Mouse (Mus musculus) heart, embryonic 10.5 days (tissue): Measurements from ENCODE around the gene Ccdc107. TPM values are rescaled to one million over a fixed set of nuclear protein-coding genes. Genes with fewer than 3 reads are reported as not detected.

Experiments used
- DNase-seq: peaks from one replicate; pipeline ENCODE4 v3.0.0-alpha.2; 2017; ENCODE audit warnings: low spot score
- H3K27ac ChIP-seq: fragments of 300-500 bp; sonication (generic); 2 replicates; pipeline ENCODE4 v1.5.1; 2016; ENCODE audit warnings: mild to moderate bottlenecking
- H3K27me3 ChIP-seq: fragments of 300-500 bp; sonication (generic); 2 replicates; pipeline ENCODE4 v1.6.1; 2016; ENCODE audit warnings: mild to moderate bottlenecking; ENCODE audit not compliant: poor library complexity, insufficient read depth, severe bottlenecking
- H3K36me3 ChIP-seq: fragments of 300-500 bp; sonication (generic); 2 replicates; pipeline ENCODE4 v1.6.1; 2016; ENCODE audit warnings: mild to moderate bottlenecking, moderate library complexity
- H3K4me1 ChIP-seq: fragments of 300-500 bp; sonication (generic); 2 replicates; pipeline ENCODE4 v1.6.1; 2016; ENCODE audit warnings: mild to moderate bottlenecking
- H3K4me3 ChIP-seq: fragments of 300-500 bp; sonication (generic); 2 replicates; pipeline ENCODE4 v1.5.1; 2016; ENCODE audit warnings: mild to moderate bottlenecking, moderate library complexity
- H3K9me3 ChIP-seq: fragments of 300-500 bp; sonication (generic); 2 replicates; pipeline ENCODE4 v1.6.1; 2016; ENCODE audit warnings: mild to moderate bottlenecking, moderate library complexity
- WGBS: fragments of 180-500 bp; shearing (Covaris S2); methylation state at CpG from one replicate; pipeline ENCODE4 v1.1.7; 2016; 5-methylcytosine and 5-hydroxymethylcytosine counted together
- polyA plus RNA-seq: library from polyadenylated mRNA; unstranded; fragments of >200 nt; fragmentation: Nextera tagmentation; extraction: Ambion mirVana; gene quantifications from 2 replicates; pipeline ENCODE4 v1.2.1, GENCODE M21; 2016

Gene Ccdc107
- 67.2 and 71.7 TPM in 2 replicates for polyA plus RNA-seq

GRCm38 (mm10) chr4:43492821-43493185, at the start of gene Ccdc107:
Gene Ccdc107 (plus strand): TSS chr4:43492900.
- Histone ChIP-seq H3K27me3 (no peaks in the 10 kb centered on the region), H3K4me1 (peaks cover 38% of the 10 kb centered on the region), H3K27ac (peak within 1 kb of the TSS; percentile 93), H3K36me3 (peaks cover 24% of the 10 kb centered on the region), H3K4me3 (peak within 1 kb of the TSS; percentile 84), H3K9me3 (no peaks in the 10 kb centered on the region)
- WGBS = under 1% methylated on average over 25 of the region's 25 CpGs
- DNase-seq = peak; percentile 98

- H3K36me3 ChIP-seq = peaks cover 38% of the 10 kb centered on the region
- peak overlapping the region; percentile 96 for H3K4me3 ChIP-seq
- H3K4me1 ChIP-seq = peaks cover 12% of the 10 kb centered on the region
- H3K27ac ChIP-seq = peak overlapping the region; percentile 96
- DNase-seq = no peak
- no peaks in the 10 kb centered on the region for H3K9me3 ChIP-seq
- WGBS = under 1% methylated on average over 28 of the region's 28 CpGs
- no peaks in the 10 kb centered on the region for H3K27me3 ChIP-seq
Measured at GRCm38 (mm10) chr4:43443511-43443910, 49.2 kb upstream of the Ccdc107 start.

GRCm38 (mm10) chr4:43447251-43447650, 45.4 kb upstream of the Ccdc107 start:
- Histone ChIP-seq H3K4me1 (peaks cover 14% of the 10 kb centered on the region), H3K9me3 (no peaks in the 10 kb centered on the region), H3K4me3 (no peak overlapping the region), H3K27ac (no peak overlapping the region), H3K36me3 (peaks cover 38% of the 10 kb centered on the region), H3K27me3 (peaks cover 14% of the 10 kb centered on the region)
- no peak for DNase-seq
- 90% methylated on average over 13 of the region's 13 CpGs for WGBS

GRCm38 (mm10) chr4:43448554-43448953, 44.1 kb upstream of the Ccdc107 start:
- no peak overlapping the region for H3K4me3 ChIP-seq
- H3K27ac ChIP-seq = no peak overlapping the region
- no peaks in the 10 kb centered on the region for H3K9me3 ChIP-seq
- H3K4me1 ChIP-seq = peaks cover 26% of the 10 kb centered on the region
- DNase-seq = no peak
- peaks cover 27% of the 10 kb centered on the region for H3K27me3 ChIP-seq
- peaks cover 38% of the 10 kb centered on the region for H3K36me3 ChIP-seq
- WGBS = 84% methylated on average over 3 of the region's 3 CpGs

- peak overlapping the region; percentile 4; the same call in 1 of the 2 replicates for H3K4me3 ChIP-seq
- peaks cover 12% of the 10 kb centered on the region for H3K36me3 ChIP-seq
- no peaks in the 10 kb centered on the region for H3K9me3 ChIP-seq
- 43% methylated on average over 11 of the region's 11 CpGs for WGBS
- DNase-seq = no peak
- peaks cover 31% of the 10 kb centered on the region for H3K4me1 ChIP-seq
- H3K27ac ChIP-seq = no peak overlapping the region
- peaks cover 58% of the 10 kb centered on the region for H3K27me3 ChIP-seq
Measured at GRCm38 (mm10) chr4:43452315-43452714, 40.4 kb upstream of the Ccdc107 start.

- DNase-seq = no peak
- 0 out of 2 replicates have a peak, but pooled peaks cover under 1% of the 10 kb centered on the region for H3K36me3 ChIP-seq
- no peaks in the 10 kb centered on the region for H3K9me3 ChIP-seq
- under 1% methylated on average over 18 of the region's 18 CpGs for WGBS
- H3K4me3 ChIP-seq = peak overlapping the region; percentile 56
- no peak overlapping the region; the same call in 1 of the 2 replicates for H3K27ac ChIP-seq
- H3K27me3 ChIP-seq = peaks cover 61% of the 10 kb centered on the region
- H3K4me1 ChIP-seq = peaks cover 31% of the 10 kb centered on the region
Measured at GRCm38 (mm10) chr4:43453413-43453812, 39.3 kb upstream of the Ccdc107 start.

- H3K4me1 ChIP-seq = peaks cover 31% of the 10 kb centered on the region
- peaks cover 61% of the 10 kb centered on the region for H3K27me3 ChIP-seq
- no peak within 1 kb of the TSS; the same call in 1 of the 2 replicates for H3K27ac ChIP-seq
- peak within 1 kb of the TSS; percentile 56 for H3K4me3 ChIP-seq
- WGBS = 26% methylated on average over 20 of the region's 20 CpGs
- H3K9me3 ChIP-seq = no peaks in the 10 kb centered on the region
- H3K36me3 ChIP-seq = no peaks in the 10 kb centered on the region
- no peak for DNase-seq
Measured at GRCm38 (mm10) chr4:43454041-43454836, 38.5 kb upstream of the Ccdc107 start, which contains the start of gene Cd72. Gene Cd72 (minus strand): TSS chr4:43454628.

- Histone ChIP-seq H3K9me3 (no peaks in the 10 kb centered on the region), H3K27me3 (peaks cover 55% of the 10 kb centered on the region), H3K4me1 (peaks cover 31% of the 10 kb centered on the region), H3K4me3 (no peak overlapping the region), H3K36me3 (no peaks in the 10 kb centered on the region), H3K27ac (no peak overlapping the region)
- no peak for DNase-seq
- 16% methylated on average over 4 of the region's 4 CpGs for WGBS
Measured at GRCm38 (mm10) chr4:43456470-43456869, 36.2 kb upstream of the Ccdc107 start.

GRCm38 (mm10) chr4:43457124-43457523, 35.6 kb upstream of the Ccdc107 start:
- no peak overlapping the region for H3K4me3 ChIP-seq
- WGBS = 9% methylated on average over 8 of the region's 8 CpGs
- no peak for DNase-seq
- H3K9me3 ChIP-seq = no peaks in the 10 kb centered on the region
- peaks cover 49% of the 10 kb centered on the region for H3K27me3 ChIP-seq
- H3K27ac ChIP-seq = 0 out of 2 replicates have a peak overlapping the region, but pooled peaks have one; percentile 36
- H3K36me3 ChIP-seq = no peaks in the 10 kb centered on the region
- H3K4me1 ChIP-seq = peaks cover 30% of the 10 kb centered on the region

GRCm38 (mm10) chr4:43463102-43463501, 29.6 kb upstream of the Ccdc107 start:
- no peaks in the 10 kb centered on the region for H3K9me3 ChIP-seq
- H3K4me3 ChIP-seq = no peak overlapping the region
- no peaks in the 10 kb centered on the region for H3K4me1 ChIP-seq
- no peaks in the 10 kb centered on the region for H3K36me3 ChIP-seq
- peaks cover 1% of the 10 kb centered on the region; the same call in 1 of the 2 replicates for H3K27me3 ChIP-seq
- no peak for DNase-seq
- 90% methylated on average over 5 of the region's 5 CpGs for WGBS
- no peak overlapping the region for H3K27ac ChIP-seq

- no peak for DNase-seq
- WGBS = 84% methylated on average over 6 of the region's 6 CpGs
- Histone ChIP-seq H3K27me3 (no peaks in the 10 kb centered on the region), H3K36me3 (no peaks in the 10 kb centered on the region), H3K4me3 (no peak overlapping the region), H3K4me1 (no peaks in the 10 kb centered on the region), H3K27ac (no peak overlapping the region), H3K9me3 (no peaks in the 10 kb centered on the region)
Measured at GRCm38 (mm10) chr4:43465935-43466334, 26.8 kb upstream of the Ccdc107 start.

GRCm38 (mm10) chr4:43466872-43467271, 25.8 kb upstream of the Ccdc107 start:
- H3K4me3 ChIP-seq = no peak overlapping the region
- no peaks in the 10 kb centered on the region for H3K27me3 ChIP-seq
- H3K4me1 ChIP-seq = no peaks in the 10 kb centered on the region
- H3K36me3 ChIP-seq = no peaks in the 10 kb centered on the region
- 85% methylated on average over 7 of the region's 7 CpGs for WGBS
- no peaks in the 10 kb centered on the region for H3K9me3 ChIP-seq
- no peak overlapping the region for H3K27ac ChIP-seq
- no peak for DNase-seq

GRCm38 (mm10) chr4:43470301-43470700, 22.4 kb upstream of the Ccdc107 start:
- H3K36me3 ChIP-seq = no peaks in the 10 kb centered on the region
- no peak overlapping the region for H3K27ac ChIP-seq
- 90% methylated on average over 10 of the region's 10 CpGs for WGBS
- H3K4me1 ChIP-seq = no peaks in the 10 kb centered on the region
- H3K4me3 ChIP-seq = no peak overlapping the region
- no peak for DNase-seq
- no peaks in the 10 kb centered on the region for H3K9me3 ChIP-seq
- no peaks in the 10 kb centered on the region for H3K27me3 ChIP-seq
